Mouse (Mus musculus): ENCODE data around the gene Phxr2.

- TF ChIP-seq CTCF (IDR thresholded peaks at IDR 0.05) (peak; percentile 56), POLR2A (IDR thresholded peaks at IDR 0.05; ENCODE audit: insufficient read depth, low read depth, low read length) (no peak)
Measured at GRCm38 (mm10) chr10:99168840-99169764, 43.0 kb upstream of the Phxr2 start.

All from heart, adult 2 months (tissue).